Mouse (Mus musculus) embryonic facial prominence, embryonic 14.5 days (tissue): ENCODE data around the gene Sntb2. TPM values are rescaled to one million over a fixed set of nuclear protein-coding genes. Genes with fewer than 3 reads are reported as not detected.
"Not testable (repeated sequence)": the region's sequence is repeated elsewhere in the genome, so short reads cannot be mapped to it uniquely, and the experiment has no call there.

Source experiments
- ATAC-seq: fragments of 200-750 bp; cut with Nextera tagmentation; 2 replicates; pipeline ENCODE4 v1.8.0; 2017; ENCODE audit warnings: low read depth, moderate number of reproducible peaks, moderate TSS enrichment
- DNase-seq: peaks from one replicate; pipeline ENCODE4 v3.0.0-alpha.2; 2015; ENCODE audit warnings: low spot score
- H3K27ac ChIP-seq: fragments of 300-500 bp; sonication (generic); replicated peaks from 2 replicates; pipeline ENCODE4 v1.5.1; 2014; ENCODE audit warnings: low read depth, mild to moderate bottlenecking, low read length, moderate library complexity
- H3K27me3 ChIP-seq: fragments of 300-500 bp; sonication (generic); replicated peaks from 2 replicates; pipeline ENCODE4 v1.6.1; 2014; ENCODE audit warnings: low read length; ENCODE audit not compliant: control insufficient read depth, insufficient read depth
- H3K36me3 ChIP-seq: fragments of 300-500 bp; sonication (generic); 2 replicates; pipeline ENCODE4 v1.6.1; 2014; ENCODE audit warnings: low read length, mixed read lengths; ENCODE audit not compliant: control insufficient read depth, insufficient read depth
- H3K4me1 ChIP-seq: fragments of 300-500 bp; sonication (generic); 2 replicates; pipeline ENCODE4 v1.6.1; 2014; ENCODE audit warnings: antibody characterized with exemption, low read length; ENCODE audit not compliant: control insufficient read depth, insufficient read depth
- H3K4me2 ChIP-seq: fragments of 300-500 bp; sonication (generic); 2 replicates; pipeline ENCODE4 v1.6.1; 2014; ENCODE audit warnings: low read depth, mild to moderate bottlenecking, low read length, moderate library complexity, mixed read lengths
- H3K4me3 ChIP-seq: fragments of 300-500 bp; sonication (generic); 2 replicates; pipeline ENCODE4 v1.5.1; 2014; ENCODE audit warnings: low read depth, mild to moderate bottlenecking, low read length
- H3K9ac ChIP-seq: fragments of 300-500 bp; sonication (generic); 2 replicates; pipeline ENCODE4 v1.6.1; 2014; ENCODE audit warnings: low read depth, mild to moderate bottlenecking, low read length, moderate library complexity, mixed read lengths
- H3K9me3 ChIP-seq: fragments of 300-500 bp; sonication (generic); 2 replicates; pipeline ENCODE4 v1.6.1; 2016; ENCODE audit warnings: low read length; ENCODE audit not compliant: control insufficient read depth
- WGBS: fragments of 180-500 bp; shearing (Covaris S2); extraction: QIAGEN DNeasy Blood & Tissue Kit; methylation state at CpG from one replicate; pipeline ENCODE4 v1.1.7; 2014; 5-methylcytosine and 5-hydroxymethylcytosine counted together
- polyA plus RNA-seq: library from polyadenylated mRNA; unstranded; fragments of >200 nt; fragmentation: Nextera tagmentation; extraction: Ambion mirVana; gene quantifications from 2 replicates; pipeline ENCODE4 v1.2.1, GENCODE M21; 2014

Gene Sntb2
- polyA plus RNA-seq, 1 experiment from 2014 or later: 16.3 TPM

- Histone ChIP-seq H3K27me3 (no peaks in the 10 kb centered on the region), H3K4me2 (no peak overlapping the region), H3K27ac (no peak overlapping the region), H3K36me3 (no peaks in the 10 kb centered on the region), H3K4me3 (no peak overlapping the region), H3K9ac (no peak overlapping the region), H3K9me3 (no peaks in the 10 kb centered on the region), H3K4me1 (no peaks in the 10 kb centered on the region)
- ATAC-seq (no peak), DNase-seq (no peak)
- WGBS: 85% methylated on average over 8 of the region's 8 CpGs
Observed at GRCm38 (mm10) chr8:107023479-107023878, 87.9 kb downstream of the Sntb2 start.

GRCm38 (mm10) chr8:107029310-107029709 is 93.8 kb downstream of the Sntb2 start:
- no peaks in the 10 kb centered on the region for H3K36me3 ChIP-seq
- 75% methylated on average over 3 of the region's 3 CpGs for WGBS
- H3K9ac ChIP-seq: no peak overlapping the region
- no peak overlapping the region for H3K4me3 ChIP-seq
- no peaks in the 10 kb centered on the region for H3K9me3 ChIP-seq
- DNase-seq (no peak), ATAC-seq (no peak)
- H3K4me1 ChIP-seq: peaks cover 11% of the 10 kb centered on the region
- no peaks in the 10 kb centered on the region for H3K27me3 ChIP-seq
- H3K4me2 ChIP-seq: no peak overlapping the region
- H3K27ac ChIP-seq: no peak overlapping the region

- peaks cover 11% of the 10 kb centered on the region for H3K4me1 ChIP-seq
- no peak for DNase-seq
- 65% methylated on average over 5 of the region's 5 CpGs for WGBS
Observed at GRCm38 (mm10) chr8:107030058-107030457, 94.5 kb downstream of the Sntb2 start.

GRCm38 (mm10) chr8:107030650-107031576 is 95.4 kb downstream of the Sntb2 start, which contains the start of gene Vps4a:
Gene Vps4a (plus strand): TSS chr8:107031222.
- ATAC-seq (peak; percentile 97), DNase-seq (peak; percentile 93)
- Histone ChIP-seq H3K9me3 (no peaks in the 10 kb centered on the region), H3K4me2 (peak within 1 kb of the TSS; percentile 74), H3K27me3 (no peaks in the 10 kb centered on the region), H3K36me3 (no peaks in the 10 kb centered on the region), H3K9ac (peak within 1 kb of the TSS; percentile 96), H3K27ac (peak within 1 kb of the TSS; percentile 83), H3K4me3 (peak within 1 kb of the TSS; percentile 94), H3K4me1 (peaks cover 11% of the 10 kb centered on the region)
- WGBS: 5% methylated on average over 53 of the region's 66 CpGs

More at GRCm38 (mm10) chr8:107030058-107030457, 94.5 kb downstream of the Sntb2 start:
- Histone ChIP-seq H3K9me3 (no peaks in the 10 kb centered on the region), H3K4me2 (no peak overlapping the region), H3K4me3 (no peak overlapping the region), H3K27ac (no peak overlapping the region), H3K27me3 (no peaks in the 10 kb centered on the region), H3K36me3 (no peaks in the 10 kb centered on the region), H3K9ac (no peak overlapping the region)
- no peak for ATAC-seq

GRCm38 (mm10) chr8:107031577-107032090 is 96.1 kb downstream of the Sntb2 start:
- Histone ChIP-seq H3K4me1 (peaks cover 11% of the 10 kb centered on the region), H3K36me3 (peaks cover 5% of the 10 kb centered on the region; the same call in 1 of the 2 replicates), H3K4me2 (peak overlapping the region; percentile 74), H3K27me3 (no peaks in the 10 kb centered on the region), H3K9ac (peak overlapping the region; percentile 96), H3K9me3 (no peaks in the 10 kb centered on the region), H3K27ac (peak overlapping the region; percentile 83), H3K4me3 (peak overlapping the region; percentile 94)
- DNase-seq: no peak
- 0 out of 2 replicates have a peak, but pooled peaks have one; percentile 1 for ATAC-seq
- WGBS: under 1% methylated on average over 14 of the region's 40 CpGs

- not testable (repeated sequence) for DNase-seq, H3K4me2 ChIP-seq, H3K27me3 ChIP-seq, H3K9ac ChIP-seq, H3K27ac ChIP-seq, H3K4me3 ChIP-seq, H3K9me3 ChIP-seq, ATAC-seq
- WGBS: 87% methylated on average over 2 of the region's 2 CpGs
- H3K36me3 ChIP-seq: peaks cover 14% of the 10 kb centered on the region
- peaks cover 11% of the 10 kb centered on the region for H3K4me1 ChIP-seq
Observed at GRCm38 (mm10) chr8:107033609-107034008, 98.1 kb downstream of the Sntb2 start.

GRCm38 (mm10) chr8:107035641-107036040 is 100.1 kb downstream of the Sntb2 start:
- no peak overlapping the region for H3K4me2 ChIP-seq
- no peak for ATAC-seq
- 89% methylated on average over 3 of the region's 3 CpGs for WGBS

GRCm38 (mm10) chr8:107036626-107037025 is 101.1 kb downstream of the Sntb2 start:
- Histone ChIP-seq H3K27me3 (no peaks in the 10 kb centered on the region), H3K4me3 (no peak overlapping the region), H3K4me1 (peaks cover 11% of the 10 kb centered on the region), H3K36me3 (peaks cover 44% of the 10 kb centered on the region), H3K27ac (no peak overlapping the region), H3K4me2 (no peak overlapping the region), H3K9me3 (no peaks in the 10 kb centered on the region), H3K9ac (no peak overlapping the region)
- 89% methylated on average over 8 of the region's 8 CpGs for WGBS
- ATAC-seq (no peak), DNase-seq (no peak)

More at GRCm38 (mm10) chr8:107035641-107036040, 100.1 kb downstream of the Sntb2 start:
- Histone ChIP-seq H3K27me3 (no peaks in the 10 kb centered on the region), H3K4me3 (no peak overlapping the region), H3K9ac (no peak overlapping the region), H3K36me3 (peaks cover 34% of the 10 kb centered on the region), H3K9me3 (no peaks in the 10 kb centered on the region), H3K27ac (no peak overlapping the region), H3K4me1 (peaks cover 11% of the 10 kb centered on the region)
- DNase-seq: no peak
